Mouse (Mus musculus): ENCODE results near the gene Ecm1. TPM values are rescaled to one million over a fixed set of nuclear protein-coding genes. Genes with fewer than 3 reads are reported as not detected.

The Ecm1 gene
- polyA plus RNA-seq, 1 experiment = 219 TPM

GRCm38 (mm10) chr3:95701085-95701484 is 38.3 kb downstream of the Ecm1 start:
- Histone ChIP-seq H3K79me2 (ENCODE audit: control insufficient read depth, insufficient read depth) (no peaks in the 10 kb centered on the region), H3K27me3 (ENCODE audit: control insufficient read depth, insufficient read depth, insufficient read length) (no peaks in the 10 kb centered on the region), H3K4me3 (peak overlapping the region; percentile 9), H3K4me2 (ENCODE audit: low read depth) (peak overlapping the region; percentile 95), H3ac (ENCODE audit: control insufficient read depth, insufficient read length) (no peak overlapping the region), H3K36me3 (ENCODE audit: control insufficient read depth, insufficient read depth) (no peaks in the 10 kb centered on the region)
- TF ChIP-seq SRF (IDR thresholded peaks at IDR 0.05; ENCODE audit: control insufficient read depth, insufficient read length, low read depth) (no peak), TCF12 (IDR thresholded peaks at IDR 0.05; ENCODE audit: insufficient read depth, poor library complexity, severe bottlenecking) (no peak), MYOG (IDR thresholded peaks at IDR 0.05; ENCODE audit: control insufficient read depth in 1 of 3, insufficient read depth in 1 of 3, insufficient read length in 2 of 3, low read depth in 2 of 3) (no peak), MYOD1 (IDR thresholded peaks at IDR 0.05; ENCODE audit: control insufficient read depth in 1 of 3, insufficient read length in 2 of 3, low read depth in 2 of 3) (no peak), POLR2AphosphoS2 (IDR thresholded peaks at IDR 0.05; ENCODE audit: insufficient read length, low read depth) (no peak), POLR2A (IDR thresholded peaks at IDR 0.05; ENCODE audit: insufficient read length, low read depth) (no peak), REST (IDR thresholded peaks at IDR 0.05; ENCODE audit: insufficient read depth, insufficient read length) (no peak), USF1 (IDR thresholded peaks at IDR 0.05; ENCODE audit: low read depth) (no peak), MAX (IDR thresholded peaks at IDR 0.05; ENCODE audit: low read depth) (no peak), E2F4 (IDR thresholded peaks at IDR 0.05; ENCODE audit: insufficient read depth) (no peak), TCF3 (IDR thresholded peaks at IDR 0.05; ENCODE audit: insufficient read length, low read depth) (no peak), CEBPB (IDR thresholded peaks at IDR 0.05; ENCODE audit: insufficient read depth, poor library complexity, severe bottlenecking) (no peak)

- H3K4me2 ChIP-seq (ENCODE audit: low read depth) = peak overlapping the region; percentile 95
- no peaks in the 10 kb centered on the region for H3K36me3 ChIP-seq (ENCODE audit: control insufficient read depth, insufficient read depth)
- H3K27me3 ChIP-seq (ENCODE audit: control insufficient read depth, insufficient read depth, insufficient read length) = no peaks in the 10 kb centered on the region
- no peaks in the 10 kb centered on the region for H3K79me2 ChIP-seq (ENCODE audit: control insufficient read depth, insufficient read depth)
- no peak for TF ChIP-seq USF1 (IDR thresholded peaks at IDR 0.05; ENCODE audit: low read depth)
- TF ChIP-seq MAX (IDR thresholded peaks at IDR 0.05; ENCODE audit: low read depth) = no peak
- no peak for TF ChIP-seq E2F4 (IDR thresholded peaks at IDR 0.05; ENCODE audit: insufficient read depth)
- no peak for TF ChIP-seq REST (IDR thresholded peaks at IDR 0.05; ENCODE audit: insufficient read depth, insufficient read length)
- TF ChIP-seq POLR2A (IDR thresholded peaks at IDR 0.05; ENCODE audit: insufficient read length, low read depth) = no peak
- peak; percentile 73 to 87 (median 80) for TF ChIP-seq MYOD1 (IDR thresholded peaks at IDR 0.05; ENCODE audit: control insufficient read depth in 1 of 3, insufficient read length in 2 of 3, low read depth in 2 of 3)
- H3K4me3 ChIP-seq = no peak overlapping the region
- H3ac ChIP-seq (ENCODE audit: control insufficient read depth, insufficient read length) = no peak overlapping the region
Observed at GRCm38 (mm10) chr3:95700233-95700681, 39.1 kb downstream of the Ecm1 start.

GRCm38 (mm10) chr3:95698286-95698685 is 41.1 kb downstream of the Ecm1 start:
- H3K27me3 ChIP-seq (ENCODE audit: control insufficient read depth, insufficient read depth, insufficient read length) = no peaks in the 10 kb centered on the region
- no peak for TF ChIP-seq SRF (IDR thresholded peaks at IDR 0.05; ENCODE audit: control insufficient read depth, insufficient read length, low read depth)
- TF ChIP-seq TCF12 (IDR thresholded peaks at IDR 0.05; ENCODE audit: insufficient read depth, poor library complexity, severe bottlenecking) = no peak
- TF ChIP-seq POLR2AphosphoS2 (IDR thresholded peaks at IDR 0.05; ENCODE audit: insufficient read length, low read depth) = no peak
- no peak for TF ChIP-seq CEBPB (IDR thresholded peaks at IDR 0.05; ENCODE audit: insufficient read depth, poor library complexity, severe bottlenecking)
- peak in 2 of 3 experiments; percentile 50 to 56 for TF ChIP-seq MYOG (IDR thresholded peaks at IDR 0.05; ENCODE audit: control insufficient read depth in 1 of 3, insufficient read depth in 1 of 3, insufficient read length in 2 of 3, low read depth in 2 of 3)
- no peak for TF ChIP-seq USF1 (IDR thresholded peaks at IDR 0.05; ENCODE audit: low read depth)
- TF ChIP-seq MAX (IDR thresholded peaks at IDR 0.05; ENCODE audit: low read depth) = no peak
- TF ChIP-seq TCF3 (IDR thresholded peaks at IDR 0.05; ENCODE audit: insufficient read length, low read depth) = peak; percentile 38
- TF ChIP-seq E2F4 (IDR thresholded peaks at IDR 0.05; ENCODE audit: insufficient read depth) = no peak
- peak in 2 of 3 experiments; percentile 80 to 84 for TF ChIP-seq MYOD1 (IDR thresholded peaks at IDR 0.05; ENCODE audit: control insufficient read depth in 1 of 3, insufficient read length in 2 of 3, low read depth in 2 of 3)
- no peak for TF ChIP-seq REST (IDR thresholded peaks at IDR 0.05; ENCODE audit: insufficient read depth, insufficient read length)
- no peak for TF ChIP-seq POLR2A (IDR thresholded peaks at IDR 0.05; ENCODE audit: insufficient read length, low read depth)
- H3K79me2 ChIP-seq (ENCODE audit: control insufficient read depth, insufficient read depth) = no peaks in the 10 kb centered on the region
- H3K4me3 ChIP-seq = no peak overlapping the region
- H3ac ChIP-seq (ENCODE audit: control insufficient read depth, insufficient read length) = no peak overlapping the region
- no peaks in the 10 kb centered on the region for H3K36me3 ChIP-seq (ENCODE audit: control insufficient read depth, insufficient read depth)
- H3K4me2 ChIP-seq (ENCODE audit: low read depth) = no peak overlapping the region

- no peaks in the 10 kb centered on the region for H3K36me3 ChIP-seq (ENCODE audit: control insufficient read depth, insufficient read depth)
- no peak overlapping the region for H3K4me3 ChIP-seq
- peak overlapping the region; percentile 70 for H3K4me2 ChIP-seq (ENCODE audit: low read depth)
- no peak overlapping the region for H3ac ChIP-seq (ENCODE audit: control insufficient read depth, insufficient read length)
- H3K27me3 ChIP-seq (ENCODE audit: control insufficient read depth, insufficient read depth, insufficient read length) = no peaks in the 10 kb centered on the region
- no peaks in the 10 kb centered on the region for H3K79me2 ChIP-seq (ENCODE audit: control insufficient read depth, insufficient read depth)
- TF ChIP-seq TCF3 (IDR thresholded peaks at IDR 0.05; ENCODE audit: insufficient read length, low read depth) (peak; percentile 22), MYOD1 (IDR thresholded peaks at IDR 0.05; ENCODE audit: control insufficient read depth in 1 of 3, insufficient read length in 2 of 3, low read depth in 2 of 3) (peak in 2 of 3 experiments; percentile 3 to 48), MYOG (IDR thresholded peaks at IDR 0.05; ENCODE audit: control insufficient read depth in 1 of 3, insufficient read depth in 1 of 3, insufficient read length in 2 of 3, low read depth in 2 of 3) (peak in 1 of 3 experiments; percentile 78), CEBPB (IDR thresholded peaks at IDR 0.05; ENCODE audit: insufficient read depth, poor library complexity, severe bottlenecking) (no peak), REST (IDR thresholded peaks at IDR 0.05; ENCODE audit: insufficient read depth, insufficient read length) (no peak), USF1 (IDR thresholded peaks at IDR 0.05; ENCODE audit: low read depth) (no peak), E2F4 (IDR thresholded peaks at IDR 0.05; ENCODE audit: insufficient read depth) (no peak), TCF12 (IDR thresholded peaks at IDR 0.05; ENCODE audit: insufficient read depth, poor library complexity, severe bottlenecking) (peak; percentile 44), MAX (IDR thresholded peaks at IDR 0.05; ENCODE audit: low read depth) (no peak), POLR2A (IDR thresholded peaks at IDR 0.05; ENCODE audit: insufficient read length, low read depth) (no peak), POLR2AphosphoS2 (IDR thresholded peaks at IDR 0.05; ENCODE audit: insufficient read length, low read depth) (no peak), SRF (IDR thresholded peaks at IDR 0.05; ENCODE audit: control insufficient read depth, insufficient read length, low read depth) (no peak)
Observed at GRCm38 (mm10) chr3:95696360-95696759, 43.0 kb downstream of the Ecm1 start.
